Mouse (Mus musculus) induced T-regulatory cell, adult 2 months (primary cell): ENCODE measurements around the gene Gapdhs.
"Not testable (repeated sequence)": the region's sequence is repeated elsewhere in the genome, so short reads cannot be mapped to it uniquely, and the experiment has no call there.

Source experiments
- DNase-seq: peaks from one replicate; pipeline ENCODE4 v3.0.0-alpha.2; 2012; ENCODE audit warnings: low read depth

Gapdhs gene

DNA sequence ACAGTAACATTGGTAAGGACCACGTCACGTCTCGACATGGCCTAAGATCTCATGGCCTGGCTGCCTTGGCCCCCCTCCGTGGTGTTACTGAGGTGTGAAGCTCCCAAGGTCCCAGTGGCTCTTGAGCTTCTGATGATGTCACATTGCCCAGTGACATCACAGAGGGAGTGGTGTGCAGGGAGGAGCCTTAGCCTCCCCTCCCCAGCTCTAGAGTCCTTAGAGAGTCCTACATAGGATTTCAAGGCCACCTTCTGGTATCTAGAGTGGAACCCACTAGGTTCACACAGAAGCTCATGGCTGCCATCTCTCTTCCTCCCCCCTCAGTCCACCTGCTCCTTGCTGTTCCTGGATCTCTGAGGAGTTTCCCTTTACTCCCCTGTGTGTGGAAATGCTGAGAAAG lies at the start of gene Gapdhs:
TSS of gene Gapdhs (minus strand) at position 65 of the 400 bp plus-strand sequence.
- not testable (repeated sequence) for DNase-seq

DNA sequence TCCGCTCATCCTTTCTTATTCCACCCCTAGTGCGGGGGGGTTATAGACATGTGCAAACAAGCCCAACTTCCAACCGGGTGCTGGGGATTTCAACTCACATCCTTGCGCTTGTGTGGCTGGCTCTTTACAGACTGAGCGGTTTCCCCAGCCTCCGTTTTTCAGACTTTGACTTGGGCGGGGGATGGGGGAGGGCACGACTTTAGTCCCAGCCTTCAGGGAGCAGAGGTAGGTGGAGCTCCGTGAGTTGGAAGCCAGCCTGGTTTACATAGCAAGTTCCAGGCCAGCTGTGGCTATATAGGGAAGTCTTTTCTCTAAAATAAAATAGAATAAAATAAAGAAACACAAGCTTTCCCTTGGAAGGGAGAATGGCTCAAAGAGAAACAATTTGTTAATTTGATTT lies 48.4 kb upstream of the Gapdhs start:
- DNase-seq, result no peak

DNA sequence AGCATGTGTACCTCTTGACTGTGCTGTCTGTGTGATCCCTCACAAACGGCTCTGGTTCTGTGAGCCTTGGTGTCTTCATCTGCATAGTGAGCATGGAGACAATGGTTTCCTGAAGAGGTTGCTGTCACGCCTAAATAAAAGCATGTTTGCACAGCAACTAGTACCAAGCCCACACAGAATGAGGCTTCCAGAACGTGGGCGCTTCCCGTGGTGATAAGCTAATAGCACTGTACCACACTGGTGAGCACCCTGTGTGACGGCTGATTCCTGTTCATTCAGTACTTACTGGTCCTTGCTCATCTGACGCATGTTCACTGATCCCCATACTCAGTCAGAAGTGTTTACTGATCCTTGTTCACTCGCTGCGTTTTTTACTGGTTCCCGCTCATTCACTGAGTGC lies 46.7 kb upstream of the Gapdhs start:
- DNase-seq, result no peak

DNA sequence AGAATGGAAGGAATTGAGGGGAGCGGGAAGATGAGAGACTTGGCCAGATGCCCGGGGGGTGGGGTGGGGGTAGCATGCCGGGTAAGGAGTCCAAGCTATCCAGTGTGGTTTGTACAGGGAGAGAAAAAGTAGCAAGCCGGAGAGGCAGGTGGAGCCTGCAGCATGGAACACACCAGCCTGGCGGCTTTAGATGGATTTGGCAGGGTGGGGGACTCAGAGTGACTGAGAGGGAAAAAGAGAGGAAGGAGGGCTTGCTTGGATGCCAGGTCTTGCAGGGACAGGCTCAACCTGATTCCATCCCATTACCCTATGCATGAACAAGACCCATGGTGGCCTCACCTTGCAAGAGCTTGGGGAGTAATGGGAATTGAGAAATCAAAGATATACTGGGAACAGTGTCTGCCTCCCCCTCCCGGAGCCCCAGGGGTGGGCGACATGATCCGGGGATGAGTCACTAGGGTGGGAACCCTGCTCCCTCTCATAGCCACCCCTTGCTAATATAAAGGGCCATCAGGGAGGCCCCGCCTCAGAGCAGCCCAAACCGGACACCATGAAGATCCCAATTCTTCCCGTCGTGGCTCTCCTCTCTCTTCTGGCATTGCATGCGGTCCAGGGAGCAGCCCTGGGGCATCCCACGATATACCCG lies 44.0 kb upstream of the Gapdhs start, which contains the start of gene Krtdap:
TSS of gene Krtdap (plus strand) at position 520 of the 646 bp plus-strand sequence.
- no peak for DNase-seq

DNA sequence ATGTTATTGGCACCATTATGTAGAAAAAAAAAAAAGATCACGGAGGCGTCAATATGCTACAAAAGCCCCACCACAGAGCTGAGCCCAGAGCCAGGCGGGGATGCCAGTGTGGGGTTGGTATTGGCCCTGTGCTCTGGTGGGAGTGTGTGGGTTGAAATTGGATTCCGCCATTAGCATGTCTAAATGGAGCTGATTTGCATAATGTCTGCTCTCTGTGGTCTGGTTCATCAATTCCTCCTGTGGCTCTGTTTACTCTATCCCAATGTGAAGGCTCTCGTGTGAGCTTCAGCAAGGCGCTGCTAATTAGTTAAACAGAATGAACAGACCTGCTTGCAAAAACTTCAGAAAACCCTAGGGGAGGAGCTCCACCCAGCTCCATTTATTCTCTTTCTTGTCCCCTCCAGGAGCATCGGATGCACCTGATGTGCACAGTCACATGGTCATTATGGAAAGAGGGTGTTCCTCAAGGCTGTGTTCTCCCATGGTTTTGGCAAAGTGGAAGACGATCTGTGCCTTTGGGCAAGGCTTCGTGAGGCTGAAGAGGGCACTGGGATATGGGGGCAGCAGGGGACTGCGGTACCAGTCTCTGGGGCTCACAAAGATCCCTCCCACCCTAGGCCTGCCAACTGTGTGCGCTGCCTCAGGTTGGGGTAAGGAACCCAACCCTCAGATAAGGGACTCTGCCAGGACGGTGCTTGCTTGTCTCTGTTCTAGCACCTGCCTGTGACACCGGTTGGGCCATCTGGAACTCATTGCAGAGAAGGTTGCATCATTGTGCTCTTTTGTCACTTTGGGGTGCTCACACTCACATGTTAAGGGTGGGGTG lies 42.5 kb upstream of the Gapdhs start:
- no peak for DNase-seq

DNA sequence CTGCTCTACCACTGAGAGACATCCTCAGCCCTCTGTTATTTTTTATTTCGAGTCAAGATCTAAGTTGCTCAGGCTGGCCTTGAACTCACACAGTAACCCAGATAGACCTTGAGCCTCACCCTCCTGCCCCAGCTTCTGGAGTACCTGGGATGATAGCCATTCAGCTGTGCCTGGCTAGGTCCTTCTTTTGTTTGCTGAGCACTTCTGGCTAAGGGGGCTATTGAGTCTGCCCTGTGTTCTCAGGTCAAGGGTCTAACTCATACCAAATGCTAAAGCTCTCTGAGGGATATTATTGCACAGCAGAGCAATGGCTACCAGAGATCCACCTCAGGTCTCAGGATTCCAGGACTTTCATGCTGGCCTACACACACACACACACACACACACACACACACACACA lies 41.7 kb upstream of the Gapdhs start:
- no peak for DNase-seq

DNA sequence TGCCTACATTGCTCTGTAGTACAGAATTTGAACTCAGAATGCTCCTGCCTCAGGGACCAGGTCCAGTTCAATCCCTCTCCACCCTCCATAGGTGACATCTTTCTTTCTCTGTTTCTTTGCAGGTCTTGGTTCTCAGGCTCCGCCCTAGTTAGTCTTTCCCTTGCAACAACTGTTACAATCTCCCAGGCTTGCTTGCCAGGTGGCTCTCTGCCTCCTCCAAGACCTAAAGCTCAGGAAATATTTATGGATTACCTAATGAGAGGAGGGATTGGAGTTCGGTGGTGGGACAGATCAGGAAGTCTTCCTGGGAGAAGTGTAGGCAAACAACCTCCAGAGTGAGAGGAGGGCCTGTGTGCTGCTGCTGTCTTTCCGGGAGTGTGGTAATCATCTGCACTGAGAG lies 39.2 kb upstream of the Gapdhs start:
- no peak for DNase-seq

DNA sequence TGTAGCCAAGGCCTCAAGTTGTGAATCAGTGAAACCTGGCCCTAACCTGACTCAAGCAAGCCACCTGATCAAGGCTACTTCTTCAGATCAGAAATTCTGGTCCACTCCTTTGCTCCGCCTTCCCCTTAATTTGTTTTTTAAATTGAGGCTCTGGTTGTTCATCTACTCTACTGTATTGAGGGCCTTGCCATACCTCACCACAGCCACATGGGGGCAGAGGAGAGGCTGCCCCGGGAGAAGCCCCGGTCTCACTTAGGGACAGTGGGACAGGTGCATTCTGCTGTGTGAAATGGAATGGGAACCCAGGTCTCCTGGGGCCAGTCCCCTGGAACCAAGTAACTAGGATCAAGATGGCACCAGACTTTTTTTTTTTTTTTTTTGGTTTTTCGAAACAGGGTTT lies 38.3 kb upstream of the Gapdhs start:
- DNase-seq, result peak; percentile 62

DNA sequence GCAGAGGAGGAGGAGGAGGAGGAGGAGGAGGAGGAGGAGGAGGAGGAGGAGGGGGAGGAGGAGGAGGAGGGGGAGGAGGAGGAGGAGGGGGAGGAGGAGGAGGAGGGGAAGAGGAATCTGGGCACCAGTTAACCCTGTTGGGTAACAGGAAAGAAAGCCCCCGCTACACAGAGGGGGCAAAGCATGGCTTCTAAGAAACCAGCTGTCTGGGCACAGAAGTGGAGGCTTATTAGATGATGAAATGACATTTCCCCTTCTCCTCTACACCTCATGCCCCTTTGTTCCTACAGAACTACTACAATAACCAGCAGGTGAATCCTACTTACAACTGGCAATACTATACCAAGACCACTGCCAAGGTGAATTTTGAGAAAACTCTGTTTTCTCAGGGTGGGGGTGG lies 34.4 kb upstream of the Gapdhs start:
- DNase-seq, result no peak

DNA sequence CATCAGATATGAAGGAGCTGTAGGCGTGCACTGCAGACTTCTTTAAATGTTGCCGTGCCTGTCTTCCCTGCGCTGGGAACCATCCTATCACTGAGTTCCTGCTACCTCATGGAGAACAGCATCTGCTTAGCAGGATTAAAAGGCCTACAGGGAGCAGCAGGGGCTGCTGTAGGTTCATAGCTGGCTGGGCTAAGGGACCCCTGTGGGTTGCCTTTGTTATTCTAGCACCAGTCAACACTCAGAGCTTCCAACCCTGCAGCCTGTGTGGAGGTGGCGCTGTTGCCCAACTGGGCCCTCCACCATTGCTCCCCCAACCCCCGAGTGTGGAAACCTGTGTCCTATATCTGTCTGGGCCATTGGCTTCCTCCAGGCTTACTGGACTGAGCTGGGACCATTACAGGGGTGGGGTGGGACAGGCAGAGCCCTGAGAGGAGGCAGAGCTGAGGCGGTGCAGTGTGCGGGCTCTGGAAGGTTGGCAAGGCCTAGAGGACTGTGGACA lies 33.6 kb upstream of the Gapdhs start:
- no peak for DNase-seq

DNA sequence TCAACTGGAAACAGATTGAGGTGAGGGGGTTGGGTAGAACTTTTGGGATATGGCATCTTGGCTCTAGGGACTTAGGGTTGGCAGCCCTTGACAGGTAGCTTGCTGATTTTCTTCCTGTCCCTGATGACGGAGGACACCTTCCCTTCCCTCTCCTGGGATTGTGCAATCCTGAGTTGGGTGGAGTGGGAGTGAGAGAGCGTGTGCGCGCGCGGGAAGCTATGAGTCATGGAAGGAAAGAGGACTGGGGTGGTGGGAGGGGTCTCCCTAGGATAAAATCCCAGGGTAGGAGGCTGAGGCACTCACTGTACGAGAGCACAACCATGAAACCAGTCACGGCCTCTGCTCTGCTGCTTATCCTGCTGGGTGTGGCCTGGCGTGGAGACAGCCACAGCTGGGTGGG lies 32.6 kb upstream of the Gapdhs start:
- no peak for DNase-seq

DNA sequence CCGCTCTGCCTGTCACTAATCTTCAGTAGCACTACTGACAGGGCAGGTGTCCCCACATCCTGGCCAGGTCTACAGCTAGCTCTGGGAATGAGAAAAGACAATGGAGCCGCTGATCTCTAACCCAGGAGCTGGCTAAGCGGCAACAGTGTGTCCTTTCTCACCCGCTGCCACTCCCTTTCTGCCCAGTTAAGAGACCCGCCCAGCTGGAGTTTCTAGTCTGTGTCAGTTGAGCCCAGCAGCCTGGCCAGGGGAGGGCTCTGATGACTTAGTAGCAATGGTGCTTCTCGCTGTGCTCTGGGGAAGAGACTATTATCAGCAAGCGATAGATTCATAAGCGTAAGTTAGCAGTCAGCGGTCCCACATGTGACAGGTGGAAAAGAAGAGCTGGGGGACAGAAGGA lies 25.8 kb upstream of the Gapdhs start:
- no peak for DNase-seq

DNA sequence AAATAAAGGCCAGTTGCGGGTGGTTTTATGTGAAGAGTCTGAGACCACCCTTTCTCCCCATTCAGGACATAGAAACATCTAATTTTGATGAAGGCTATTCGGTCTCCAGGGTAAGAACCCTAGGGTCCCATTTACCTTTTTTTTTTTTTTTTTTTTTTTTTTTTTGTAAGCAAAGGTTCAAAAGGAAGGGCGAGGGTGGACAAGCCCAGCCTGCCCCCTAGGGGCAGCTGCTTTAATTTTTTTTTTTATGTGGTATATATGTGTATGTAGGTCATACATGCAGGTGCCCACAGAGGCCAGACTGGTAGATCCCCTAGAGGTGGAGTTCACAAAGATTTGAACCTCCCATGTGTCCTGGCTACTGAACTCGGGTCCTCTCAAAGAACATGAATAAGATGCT lies 22.9 kb upstream of the Gapdhs start:
- no peak for DNase-seq

DNA sequence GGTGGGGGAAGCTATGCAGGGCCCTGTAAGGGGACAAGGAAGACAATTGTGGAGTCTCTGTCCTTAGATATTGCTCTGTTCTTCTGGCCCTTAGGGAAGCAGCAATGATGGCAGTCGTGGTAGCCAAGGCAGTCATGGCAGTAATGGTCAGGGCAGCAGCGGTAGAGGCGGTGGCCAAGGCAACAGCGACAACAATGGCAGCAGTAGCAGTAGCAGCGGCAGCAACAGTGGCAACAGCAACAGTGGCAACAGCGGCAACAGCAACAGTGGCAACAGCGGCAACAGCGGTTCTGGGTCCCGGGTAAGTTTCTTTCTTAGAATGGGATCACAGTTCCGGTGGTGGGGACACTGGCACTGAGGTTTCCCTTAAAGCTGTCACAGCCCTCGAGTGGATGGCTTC lies 21.7 kb upstream of the Gapdhs start:
- no peak for DNase-seq

DNA sequence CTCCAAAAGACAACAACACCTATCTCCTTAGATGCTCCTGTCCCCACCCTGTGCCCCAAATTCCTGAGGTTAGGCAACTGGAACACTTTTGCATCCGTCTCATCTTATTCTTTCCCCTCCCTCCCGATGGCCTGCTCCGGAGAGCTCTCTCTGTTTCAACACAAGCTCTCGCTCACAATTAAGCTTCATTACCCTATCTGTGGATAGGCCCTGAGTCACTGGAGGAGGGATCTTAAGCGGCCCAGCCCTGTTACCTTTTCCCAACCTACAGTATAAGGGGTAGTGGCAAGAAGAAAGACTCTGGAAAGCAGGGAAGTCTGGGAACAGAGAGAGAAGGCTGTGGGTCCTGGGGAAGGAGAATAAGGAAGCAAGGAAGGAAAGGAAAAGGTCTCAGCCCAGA lies 20.0 kb upstream of the Gapdhs start, which contains the start of gene Dmkn:
TSS of gene Dmkn (plus strand) at position 301 of the 400 bp plus-strand sequence.
- no peak for DNase-seq

DNA sequence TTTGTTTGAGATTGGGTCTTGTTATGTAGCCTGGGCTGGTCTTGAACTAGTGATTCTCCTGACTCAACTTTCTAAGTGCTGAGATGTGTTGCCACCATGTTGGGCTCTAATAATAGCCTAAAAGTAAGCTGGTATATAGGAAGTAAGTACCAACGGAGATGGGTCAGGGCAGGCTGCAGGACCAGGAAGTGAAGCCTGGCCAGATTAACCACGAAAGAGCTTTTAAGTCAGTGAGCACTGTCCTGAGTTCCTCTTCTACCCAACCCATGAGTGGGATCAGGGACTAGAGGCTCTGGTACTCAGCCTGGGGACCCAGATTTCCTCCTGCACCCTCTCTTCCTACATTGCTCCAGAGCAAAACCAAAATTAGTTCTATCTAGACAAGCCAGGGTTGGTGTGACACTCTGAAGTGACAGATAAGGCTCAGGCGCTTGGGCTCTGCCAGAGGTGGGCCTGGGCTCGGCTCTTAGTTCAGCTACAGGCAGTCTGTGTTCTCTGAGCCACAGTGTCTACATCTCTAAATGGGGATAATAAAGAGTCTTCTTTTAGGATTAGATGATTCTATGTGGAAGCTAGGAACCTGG lies 18.4 kb upstream of the Gapdhs start:
- no peak for DNase-seq

DNA sequence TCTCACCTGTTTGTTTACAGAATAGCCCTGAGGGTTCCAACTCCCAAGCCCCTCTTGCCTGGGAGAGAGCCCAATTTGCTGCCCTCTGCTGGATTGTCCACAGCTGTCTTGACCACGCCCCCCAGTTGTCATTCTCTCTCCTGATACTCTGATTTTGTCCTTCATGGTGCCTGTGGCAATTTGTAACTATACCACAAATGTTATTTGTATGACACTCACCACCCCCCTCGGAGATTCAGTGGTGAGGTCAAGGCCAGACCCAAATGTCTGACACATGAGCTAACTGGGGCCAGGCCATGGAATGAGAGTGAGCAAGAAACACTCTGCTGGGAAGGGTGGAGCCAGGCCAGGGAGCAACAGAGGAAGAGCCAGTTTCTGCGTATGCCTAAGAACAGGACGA lies 15.4 kb upstream of the Gapdhs start:
- no peak for DNase-seq

DNA sequence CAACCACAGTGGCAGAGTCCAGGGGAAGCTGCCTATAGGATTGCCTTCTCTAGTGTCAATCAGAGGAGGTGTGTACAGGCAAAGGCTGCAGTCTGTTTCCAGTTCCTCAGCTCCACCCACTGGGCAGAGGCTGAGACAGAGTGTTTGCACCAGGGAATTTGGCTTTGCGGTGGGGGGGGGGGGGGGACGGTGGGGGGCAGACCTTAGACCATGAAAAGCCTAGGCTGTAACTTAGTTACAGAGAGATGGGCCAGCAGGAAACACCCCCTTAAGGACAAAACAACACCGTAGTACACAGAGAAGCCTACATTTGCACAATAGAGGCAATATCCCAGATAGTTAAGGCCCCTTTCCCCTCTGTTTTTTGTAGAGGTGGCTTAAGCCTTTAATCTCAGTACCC lies 13.5 kb upstream of the Gapdhs start:
- DNase-seq, result no peak

DNA sequence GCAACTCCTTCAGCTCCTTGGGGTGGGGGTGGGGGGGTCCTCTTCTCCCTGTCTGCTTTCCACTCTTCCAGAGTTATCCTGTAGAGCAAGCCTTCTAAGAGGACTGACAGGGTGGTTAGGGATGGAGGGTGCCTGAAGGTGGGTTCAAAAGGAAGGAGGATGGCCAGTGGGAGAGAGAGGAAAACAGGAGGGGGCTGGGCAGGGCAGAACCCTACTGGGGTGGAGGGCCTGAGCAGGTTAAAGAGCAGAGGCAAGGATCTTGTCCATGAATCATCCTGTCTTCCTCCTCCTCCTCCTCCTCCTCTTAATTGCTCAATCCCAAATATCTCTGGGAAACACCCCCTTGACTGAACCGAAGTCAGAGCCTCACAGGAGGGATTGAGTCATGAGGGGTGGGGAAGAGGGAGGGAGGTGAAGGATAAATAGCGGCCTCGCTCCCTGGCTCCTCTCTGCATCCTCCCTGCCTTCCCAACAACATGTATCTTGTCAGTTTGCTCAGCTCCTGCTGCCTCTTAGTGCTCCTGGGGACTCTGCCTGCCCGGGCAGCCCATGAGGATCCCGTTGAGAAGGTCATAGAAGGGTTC lies 7.7 kb upstream of the Gapdhs start, which contains the start of gene Sbsn:
TSS of gene Sbsn (plus strand) at position 386 of the 584 bp plus-strand sequence.
- DNase-seq, result no peak

DNA sequence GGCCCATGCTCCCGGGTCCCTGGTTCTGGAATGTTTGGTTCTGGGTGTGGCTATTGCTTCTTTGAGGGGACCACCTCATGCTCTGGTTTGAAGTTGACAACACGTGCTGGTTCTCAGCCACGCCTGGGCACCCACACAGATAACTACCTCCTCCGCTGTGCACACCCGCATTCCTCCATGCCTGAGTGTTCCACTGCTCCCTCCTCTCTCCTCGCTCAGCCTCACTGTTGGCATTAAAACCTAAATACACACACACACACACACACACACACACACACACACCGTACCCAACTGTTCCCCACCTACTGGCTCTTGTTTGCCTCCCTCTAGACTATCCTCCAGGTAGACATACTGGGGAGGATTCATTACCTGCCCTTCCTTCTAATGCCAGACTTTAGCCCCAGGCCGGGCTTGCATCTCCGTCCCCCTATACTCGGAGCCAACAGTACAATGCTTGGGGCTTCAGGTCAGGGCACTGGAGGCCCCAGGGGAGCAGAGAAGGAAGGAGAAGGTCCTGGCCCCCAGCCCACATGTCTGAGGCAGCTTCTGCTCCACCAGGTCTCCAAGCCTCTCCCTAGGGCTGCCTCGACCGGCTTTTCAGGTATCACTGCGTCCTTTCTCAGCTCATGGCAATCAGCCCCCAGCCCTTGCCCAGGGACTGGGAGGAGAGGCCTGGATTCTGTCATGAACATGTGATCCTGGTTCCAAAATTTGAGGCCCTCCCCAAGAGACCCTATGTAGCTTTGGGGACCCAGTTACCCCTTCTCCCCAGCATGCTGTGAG lies 6.5 kb upstream of the Gapdhs start:
- DNase-seq, result no peak

DNA sequence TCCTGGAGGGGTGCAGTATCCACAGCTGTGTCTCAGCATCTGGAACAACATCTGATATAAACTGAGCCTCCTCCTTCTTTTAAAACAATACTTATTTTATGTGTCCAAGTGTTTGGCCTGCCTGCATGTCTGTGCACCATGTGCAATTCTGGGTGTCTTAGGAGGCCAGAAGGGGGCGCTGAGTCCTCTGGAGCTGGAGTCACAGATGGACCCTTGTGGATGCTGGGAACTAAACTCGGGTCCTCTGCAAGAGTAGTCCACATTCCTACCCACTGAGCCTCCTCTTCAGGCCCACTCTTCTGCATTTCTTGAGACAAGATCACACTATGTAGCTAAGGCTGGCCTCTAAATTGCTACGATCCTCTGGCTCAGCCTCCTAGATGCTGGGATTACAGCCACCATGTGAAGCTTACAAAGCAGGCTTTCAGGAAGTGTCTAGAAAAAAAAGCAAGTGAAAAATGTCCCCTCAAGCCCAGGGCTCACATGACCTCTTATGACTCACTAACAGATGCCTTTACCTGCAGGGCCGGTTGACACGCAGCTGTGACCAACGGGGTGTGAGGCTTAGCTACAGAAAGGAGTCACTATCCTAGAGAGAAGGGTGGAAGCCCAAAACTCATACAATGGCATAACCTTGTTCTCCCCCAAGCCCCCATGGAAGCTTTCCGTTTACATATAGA lies 4.2 kb upstream of the Gapdhs start:
- DNase-seq, result peak; percentile 21
